Mouse (Mus musculus) right cerebral cortex, postnatal 10 days (tissue): ENCODE measurements around the gene Pld5.
"Not testable (repeated sequence)": the region's sequence is repeated elsewhere in the genome, so short reads cannot be mapped to it uniquely, and the experiment has no call there.

ENCODE experiments used
- DNase-seq, 2 experiments: peaks; one replicate each; pipeline ENCODE4 v3.0.0; 2021; ENCODE audit warnings: low spot score in 2 of 2

Pld5 gene

GRCm38 (mm10) chr1:176043056-176043455 is 232.1 kb downstream of the Pld5 start:
- no peak for DNase-seq

GRCm38 (mm10) chr1:176039923-176040322 is 235.2 kb downstream of the Pld5 start:
- no peak for DNase-seq

- no peak for DNase-seq
Observed at GRCm38 (mm10) chr1:176036028-176036427, 239.1 kb downstream of the Pld5 start.

- no peak for DNase-seq
Observed at GRCm38 (mm10) chr1:176034699-176035098, 240.4 kb downstream of the Pld5 start.

GRCm38 (mm10) chr1:176033698-176034097 is 241.4 kb downstream of the Pld5 start:
- no peak for DNase-seq

GRCm38 (mm10) chr1:176029063-176029462 is 246.0 kb downstream of the Pld5 start:
- DNase-seq = no peak

- no peak for DNase-seq
Observed at GRCm38 (mm10) chr1:176028397-176028796, 246.7 kb downstream of the Pld5 start.

GRCm38 (mm10) chr1:176024501-176024900 is 250.6 kb downstream of the Pld5 start:
- no peak for DNase-seq

GRCm38 (mm10) chr1:176018523-176018922 is 256.6 kb downstream of the Pld5 start:
- DNase-seq = no peak

- no peak for DNase-seq
Observed at GRCm38 (mm10) chr1:176016076-176016475, 259.0 kb downstream of the Pld5 start.

- no peak for DNase-seq
Observed at GRCm38 (mm10) chr1:176013497-176014268, 261.4 kb downstream of the Pld5 start.

GRCm38 (mm10) chr1:176011535-176011934 is 263.6 kb downstream of the Pld5 start:
- no peak for DNase-seq

GRCm38 (mm10) chr1:176011072-176011471 is 264.0 kb downstream of the Pld5 start:
- no peak for DNase-seq

GRCm38 (mm10) chr1:176008411-176008810 is 266.7 kb downstream of the Pld5 start:
- no peak for DNase-seq

- DNase-seq = no peak
Observed at GRCm38 (mm10) chr1:176000599-176000998, 274.5 kb downstream of the Pld5 start.

- no peak for DNase-seq
Observed at GRCm38 (mm10) chr1:175997076-175997651, 277.9 kb downstream of the Pld5 start.

GRCm38 (mm10) chr1:175988912-175989311 is 286.2 kb downstream of the Pld5 start:
- no peak for DNase-seq

GRCm38 (mm10) chr1:175988448-175988847 is 286.7 kb downstream of the Pld5 start:
- no peak for DNase-seq

- DNase-seq = not testable (repeated sequence)
Observed at GRCm38 (mm10) chr1:175979014-175979413, 296.1 kb downstream of the Pld5 start, which contains the start of gene Rbm8a2. Gene Rbm8a2 (minus strand): TSS chr1:175979114.

- DNase-seq = peak; percentile 36 to 42
Observed at GRCm38 (mm10) chr1:175970710-175971109, 304.4 kb downstream of the Pld5 start.

GRCm38 (mm10) chr1:175967004-175967745 is 307.9 kb downstream of the Pld5 start:
- DNase-seq = no peak

GRCm38 (mm10) chr1:175961786-175962185 is 313.3 kb downstream of the Pld5 start:
- no peak for DNase-seq

GRCm38 (mm10) chr1:175950851-175951250 is 324.3 kb downstream of the Pld5 start:
- no peak for DNase-seq
